Mouse (Mus musculus) bone marrow, adult 2 months (tissue): ENCODE measurements at regions not wholly inside any gene's neighbourhood (a gene's known extent, or its start where the extent isn't known, plus 50 kb on each side); places are given as distances from the start of the nearest gene placed in this dataset.

Experiments
- H3K27ac ChIP-seq: fragments of 200-500 bp; 2 replicates; pipeline ENCODE4 v1.5.1; 2012; ENCODE audit warnings: low read depth, mild to moderate bottlenecking, control low read depth, inconsistent platforms, low read length; ENCODE audit not compliant: control insufficient read depth, poor library complexity, insufficient read depth
- H3K4me1 ChIP-seq: fragments of 200-500 bp; 2 replicates; pipeline ENCODE4 v1.6.1; 2011; ENCODE audit warnings: low read length; ENCODE audit not compliant: control insufficient read depth, insufficient read depth
- H3K4me3 ChIP-seq: fragments of 200-500 bp; replicated peaks from 2 replicates; pipeline ENCODE3; 2011; ENCODE audit warnings: mild to moderate bottlenecking, low read depth, low read length, control low read depth; ENCODE audit not compliant: control insufficient read depth
- CTCF ChIP-seq: fragments of 200-500 bp; IDR thresholded peaks from 2 replicates; pipeline ENCODE4 v1.5.1; 2011; ENCODE audit warnings: low read length, control low read depth; ENCODE audit not compliant: control insufficient read depth, insufficient read depth
- POLR2A ChIP-seq: fragments of 200-500 bp; IDR thresholded peaks from 2 replicates; pipeline ENCODE4 v1.6.1; 2011; ENCODE audit warnings: low read depth, mild to moderate bottlenecking, control low read depth, low read length, borderline replicate concordance; ENCODE audit not compliant: control insufficient read depth
- WGBS: fragments of 180-500 bp; shearing (Covaris S2); methylation state at CpG from one replicate; pipeline ENCODE4 v1.1.7; 2018; 5-methylcytosine and 5-hydroxymethylcytosine counted together

GRCm38 (mm10) chr3:52467876-52468275 lies 199.7 kb downstream of the Foxo1 start:
- no peak overlapping the region for H3K4me3 ChIP-seq
- no peak overlapping the region for H3K27ac ChIP-seq
- TF ChIP-seq POLR2A, result no peak
- TF ChIP-seq CTCF, result no peak
- 54% methylated on average over 3 of the region's 3 CpGs for WGBS
- no peaks in the 10 kb centered on the region; the same call in 1 of the 2 replicates for H3K4me1 ChIP-seq

GRCm38 (mm10) chr3:52466984-52467565 lies 198.9 kb downstream of the Foxo1 start:
- no peak for TF ChIP-seq POLR2A
- no peak for TF ChIP-seq CTCF
- Histone ChIP-seq H3K27ac (no peak overlapping the region), H3K4me3 (no peak overlapping the region), H3K4me1 (no peaks in the 10 kb centered on the region; the same call in 1 of the 2 replicates)
- 82% methylated on average over 11 of the region's 11 CpGs for WGBS

GRCm38 (mm10) chr3:52466571-52466970 lies 198.4 kb downstream of the Foxo1 start:
- no peak overlapping the region for H3K4me3 ChIP-seq
- no peaks in the 10 kb centered on the region; the same call in 1 of the 2 replicates for H3K4me1 ChIP-seq
- TF ChIP-seq CTCF (no peak), POLR2A (no peak)
- H3K27ac ChIP-seq, result no peak overlapping the region
- WGBS, result 76% methylated on average over 3 of the region's 3 CpGs

- no peaks in the 10 kb centered on the region; the same call in 1 of the 2 replicates for H3K4me1 ChIP-seq
- no peak overlapping the region for H3K4me3 ChIP-seq
- H3K27ac ChIP-seq, result no peak overlapping the region
- TF ChIP-seq POLR2A, result no peak
- no peak for TF ChIP-seq CTCF
- WGBS, result 78% methylated on average over 7 of the region's 7 CpGs
Observed at GRCm38 (mm10) chr3:52463911-52464310, 195.8 kb downstream of the Foxo1 start.

GRCm38 (mm10) chr3:52454955-52455354 lies 186.8 kb downstream of the Foxo1 start:
- 87% methylated on average over 5 of the region's 5 CpGs for WGBS
- no peaks in the 10 kb centered on the region; the same call in 1 of the 2 replicates for H3K4me1 ChIP-seq
- TF ChIP-seq POLR2A (no peak), CTCF (no peak)

GRCm38 (mm10) chr3:52453041-52453440 lies 184.9 kb downstream of the Foxo1 start:
- WGBS, result 30% methylated on average over 3 of the region's 3 CpGs

More at GRCm38 (mm10) chr3:52454955-52455354, 186.8 kb downstream of the Foxo1 start:
- H3K4me3 ChIP-seq, result no peak overlapping the region
- no peak overlapping the region for H3K27ac ChIP-seq

GRCm38 (mm10) chr3:52452345-52452744 lies 184.2 kb downstream of the Foxo1 start:
- H3K4me1 ChIP-seq, result peaks cover 2% of the 10 kb centered on the region
- no peak overlapping the region for H3K27ac ChIP-seq
- WGBS, result 73% methylated on average over 5 of the region's 5 CpGs
- no peak overlapping the region for H3K4me3 ChIP-seq
- no peak for TF ChIP-seq CTCF
- TF ChIP-seq POLR2A, result no peak

More at GRCm38 (mm10) chr3:52453041-52453440, 184.9 kb downstream of the Foxo1 start:
- H3K4me3 ChIP-seq, result no peak overlapping the region
- no peak for TF ChIP-seq CTCF
- TF ChIP-seq POLR2A, result no peak
- no peak overlapping the region for H3K27ac ChIP-seq
- H3K4me1 ChIP-seq, result no peaks in the 10 kb centered on the region; the same call in 1 of the 2 replicates

- 52% methylated on average over 1 of the region's 1 CpGs for WGBS
- peaks cover 5% of the 10 kb centered on the region for H3K4me1 ChIP-seq
- H3K4me3 ChIP-seq, result no peak overlapping the region
Observed at GRCm38 (mm10) chr3:52446991-52447390, 178.9 kb downstream of the Foxo1 start.

GRCm38 (mm10) chr3:52446500-52446899 lies 178.4 kb downstream of the Foxo1 start:
- no peak overlapping the region for H3K27ac ChIP-seq
- H3K4me1 ChIP-seq, result peaks cover 5% of the 10 kb centered on the region
- 70% methylated on average over 5 of the region's 5 CpGs for WGBS
- TF ChIP-seq CTCF (no peak), POLR2A (no peak)
- no peak overlapping the region for H3K4me3 ChIP-seq

More at GRCm38 (mm10) chr3:52446991-52447390, 178.9 kb downstream of the Foxo1 start:
- no peak overlapping the region for H3K27ac ChIP-seq
- no peak for TF ChIP-seq CTCF
- no peak for TF ChIP-seq POLR2A
